Mouse (Mus musculus) sigmoid colon, adult 10 weeks (tissue): ENCODE measurements around the gene Rnf34. TPM values are rescaled to one million over a fixed set of nuclear protein-coding genes. Genes with fewer than 3 reads are reported as not detected.

ENCODE experiments used
- polyA plus RNA-seq: library from polyadenylated mRNA; stranded (reverse); fragments of 350-450 nt; fragmentation: Illumina TruSeq; extraction: RNeasy Lipid Tissue Mini Kit (QIAGEN cat#74804); gene quantifications from one replicate; pipeline ENCODE4 v1.2.3, GENCODE M21; 2014; ENCODE audit warnings: low read depth, low replicate concordance

Gene Rnf34
- polyA plus RNA-seq, result 10.4 TPM

DNA sequence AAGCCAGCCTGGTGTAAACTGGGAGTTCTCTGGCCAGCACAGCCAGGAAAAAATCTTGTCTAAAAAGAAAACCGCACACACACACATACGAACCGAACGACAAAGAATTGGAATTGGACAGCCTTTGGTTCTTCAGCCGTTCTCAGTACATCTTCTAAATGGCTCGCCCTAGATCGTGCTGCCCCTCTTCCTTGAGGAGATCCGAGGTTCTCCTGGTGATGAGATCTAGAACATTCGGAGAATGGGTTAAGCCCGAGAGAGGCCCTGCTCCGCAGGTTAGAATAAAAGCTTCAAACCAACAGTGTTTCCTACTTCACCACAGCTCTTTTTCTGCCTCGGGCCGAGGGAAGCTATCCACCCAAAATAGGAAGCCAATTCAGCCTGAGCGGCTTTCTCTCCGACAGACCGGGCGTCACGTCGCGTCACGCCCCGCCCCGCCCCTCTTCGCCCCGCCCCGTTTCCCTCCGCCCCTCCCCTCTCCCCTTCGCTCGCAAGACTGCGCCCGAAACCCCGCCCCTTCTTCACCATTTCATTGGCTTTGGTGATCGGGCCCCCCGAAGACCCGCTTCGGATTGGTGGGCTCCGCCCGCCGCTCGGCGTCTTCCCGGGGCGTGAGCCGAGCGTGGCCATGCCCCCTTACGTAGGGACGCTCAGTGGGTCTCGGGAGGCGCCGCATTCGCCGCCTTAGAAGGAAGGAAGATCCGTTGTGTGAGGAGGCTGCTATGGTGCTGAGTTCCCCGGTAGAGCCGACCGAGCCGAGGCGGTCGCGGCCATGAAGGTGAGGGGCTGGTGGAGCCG lies at the start of gene Rnf34:
TSS of gene Rnf34 (plus strand) at position 528 of the 798 bp plus-strand sequence.

DNA sequence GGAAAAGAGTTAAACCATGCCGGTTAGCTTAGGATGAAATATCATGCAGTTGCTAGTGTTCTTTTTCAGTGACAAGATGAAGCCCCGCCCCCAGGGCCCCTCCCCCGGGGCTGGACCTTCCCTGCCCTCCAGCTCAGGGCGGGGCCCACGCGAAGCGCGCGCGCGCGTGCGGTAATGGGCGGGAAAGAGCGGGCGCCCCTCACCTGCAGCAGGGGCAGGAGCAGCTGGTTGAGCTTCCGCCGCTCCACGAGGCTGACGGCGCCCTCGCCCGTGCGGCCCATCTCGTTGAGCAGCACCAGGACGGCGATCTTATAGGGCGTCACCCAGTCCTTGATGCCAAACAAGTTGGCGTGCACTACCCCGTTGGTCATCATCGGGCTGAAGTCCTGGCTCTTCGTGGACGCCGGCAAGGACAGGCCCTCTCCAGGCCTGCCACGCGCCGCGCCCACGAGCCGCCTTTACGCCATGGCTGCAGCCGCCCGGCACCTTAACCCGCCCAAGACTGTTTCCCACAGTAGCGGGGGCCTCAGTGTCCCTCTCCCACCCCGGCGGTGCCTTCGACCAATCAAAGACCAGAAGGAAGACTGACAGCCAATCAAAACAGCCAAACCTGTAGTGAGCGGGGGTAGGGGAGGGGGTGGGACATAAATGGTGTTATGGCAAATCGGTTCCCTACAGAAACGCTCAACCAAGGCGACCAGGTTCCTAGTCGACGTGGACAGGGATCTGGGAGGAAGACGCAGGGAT lies 28.9 kb upstream of the Rnf34 start, which contains the start of gene Anapc5:
TSS of gene Anapc5 (minus strand) at position 563 of the 747 bp plus-strand sequence.

Other genes starting within 250 kb of the Rnf34 start
- 17.9 TPM for gene Ift81, start 235.5 kb upstream of the Rnf34 start, polyA plus RNA-seq
- 8.0 TPM for gene P2rx7, start 206.1 kb upstream of the Rnf34 start, polyA plus RNA-seq
- 69.1 TPM for gene P2rx4, start 142.5 kb upstream of the Rnf34 start, polyA plus RNA-seq
- 4.6 TPM for gene Camkk2, start 70.6 kb upstream of the Rnf34 start, polyA plus RNA-seq
- 159 TPM for gene Anapc5, start 28.7 kb upstream of the Rnf34 start, polyA plus RNA-seq
- 19.0 TPM for gene Kdm2b, start 139.8 kb downstream of the Rnf34 start, polyA plus RNA-seq
- gene Orai1, start 165.0 kb downstream of the Rnf34 start, polyA plus RNA-seq, result 2.2 TPM
- not detected for gene Morn3, start 197.0 kb downstream of the Rnf34 start, polyA plus RNA-seq
- 2.2 TPM for gene Tmem120b, start 218.4 kb downstream of the Rnf34 start, polyA plus RNA-seq